ENCODE assay signal across 8 mouse cellular contexts in genomic region chr6:97615901-97616461, GRCm38 (mm10). TPM values are rescaled to one million over a fixed set of nuclear protein-coding genes. Genes with fewer than 3 reads are reported as not detected.
A peak's percentile ranks its signal among the peaks of the same experiment; 100 is the strongest.
DNase-seq lines count a peak whose midpoint lies in the region; ATAC-seq and TF ChIP-seq lines count a peak whose summit lies in the region.

No protein-coding gene starts in this region.

- 5% methylated on average over 16 of the region's 16 CpGs for WGBS in kidney, adult 2 months
- WGBS in limb, embryonic 15.5 days = 3% methylated on average over 16 of the region's 16 CpGs
- 5% methylated on average over 16 of the region's 16 CpGs for WGBS in olfactory bulb, adult 2 months

- H3K4me2 ChIP-seq in limb, embryonic 15.5 days = peak overlapping the region; percentile 98

- no peak for ATAC-seq in limb, embryonic 15.5 days (ENCODE audit: insufficient number of reproducible peaks, low FRiP score, low TSS enrichment, low read depth)

- no peaks in the 10 kb centered on the region for H3K9me3 ChIP-seq in limb, embryonic 15.5 days

- H3K9ac ChIP-seq in limb, embryonic 15.5 days = no peak overlapping the region

- no peaks in the 10 kb centered on the region for H3K36me3 ChIP-seq in kidney, adult 2 months (ENCODE audit: control insufficient read depth, insufficient read depth, low read length)
- H3K36me3 ChIP-seq in limb, embryonic 15.5 days = no peaks in the 10 kb centered on the region

- no peak for TF ChIP-seq POLR2A in kidney, adult 2 months (IDR thresholded peaks at IDR 0.05; ENCODE audit: low read depth, low read length)
- no peak for TF ChIP-seq POLR2A in embryonic fibroblast, embryonic 13.5 days (IDR thresholded peaks at IDR 0.05; ENCODE audit: low read depth, low read length)
- TF ChIP-seq POLR2A in olfactory bulb, adult 2 months (IDR thresholded peaks at IDR 0.05; ENCODE audit: insufficient read depth, low read depth, low read length) = no peak

- peak overlapping the region; percentile 66 for H3K4me3 ChIP-seq in kidney, adult 2 months (ENCODE audit: insufficient read depth, low read depth, low read length)
- H3K4me3 ChIP-seq in embryonic fibroblast, embryonic 13.5 days (ENCODE audit: insufficient read depth, low read length) = peak overlapping the region; percentile 66
- H3K4me3 ChIP-seq in limb, embryonic 15.5 days = peak overlapping the region; percentile 65
- H3K4me3 ChIP-seq in olfactory bulb, adult 2 months (ENCODE audit: insufficient read depth, low read depth, low read length) = peak overlapping the region; percentile 89

- no peak overlapping the region for H3K27ac ChIP-seq in kidney, adult 2 months (ENCODE audit: insufficient read depth, low read depth, low read length)
- no peak overlapping the region for H3K27ac ChIP-seq in embryonic fibroblast, embryonic 13.5 days (ENCODE audit: insufficient read depth, low read length)
- H3K27ac ChIP-seq in limb, embryonic 15.5 days = peak overlapping the region; percentile 73; the same call in 1 of the 2 replicates
- no peak overlapping the region for H3K27ac ChIP-seq in olfactory bulb, adult 2 months (ENCODE audit: insufficient read depth, low read depth, low read length)

- TF ChIP-seq CTCF in kidney, adult 2 months (conservative IDR thresholded peaks at IDR 0.05; ENCODE audit: insufficient read depth, insufficient read length, low read depth, low read length) = no peak
- TF ChIP-seq CTCF in embryonic fibroblast, embryonic 13.5 days (IDR thresholded peaks at IDR 0.05; ENCODE audit: borderline replicate concordance, insufficient read depth, low read length) = no peak
- TF ChIP-seq CTCF in olfactory bulb, adult 2 months (IDR thresholded peaks at IDR 0.05; ENCODE audit: insufficient read depth, low read depth, low read length) = no peak

- DNase-seq in kidney, adult 2 months = peak; percentile 28
- DNase-seq in kidney, postnatal 10 days = no peak
- peak; percentile 6 for DNase-seq in heart, postnatal 4 days
- DNase-seq in ovary, postnatal 36 days (ENCODE audit: low spot score) = no peak
- no peak for DNase-seq in spleen, adult 12 weeks (ENCODE audit: low spot score)

- 0 out of 2 replicates have a peak, but pooled peaks cover 1% of the 10 kb centered on the region for H3K27me3 ChIP-seq in kidney, adult 2 months (replicated peaks; ENCODE audit: control insufficient read depth, insufficient read depth, low read length)
- peaks cover 37% of the 10 kb centered on the region for H3K27me3 ChIP-seq in limb, embryonic 15.5 days

- peaks cover 4% of the 10 kb centered on the region; the same call in 1 of the 2 replicates for H3K4me1 ChIP-seq in kidney, adult 2 months (ENCODE audit: control insufficient read depth, insufficient read depth, low read length)
- H3K4me1 ChIP-seq in embryonic fibroblast, embryonic 13.5 days (ENCODE audit: control insufficient read depth, insufficient read depth, low read length) = peaks cover 3% of the 10 kb centered on the region; the same call in 1 of the 2 replicates
- peaks cover 22% of the 10 kb centered on the region for H3K4me1 ChIP-seq in limb, embryonic 15.5 days
- H3K4me1 ChIP-seq in olfactory bulb, adult 2 months (ENCODE audit: control insufficient read depth, insufficient read depth, low read length) = peaks cover 8% of the 10 kb centered on the region; the same call in 1 of the 2 replicates

RNA-seq across cellular contexts. Expression of gene Frmd4b, which starts 1.4 kb away (rescaled TPM):
- 17.5 and 18.2 TPM in 2 replicates for polyA plus RNA-seq in kidney, adult 2 months (2012; rRNA removed)
- 0.28 and 0.88 TPM in 2 replicates for polyA plus RNA-seq in embryonic fibroblast, embryonic 13.5 days (2011; ENCODE audit: insufficient read length, low read depth, missing spikeins)
- 10 to 100 TPM; 21.7 to 23.5 TPM for total RNA-seq in heart, postnatal 4 days (2021)
- 13.9 and 14.1 TPM in 2 replicates for polyA plus RNA-seq in limb, embryonic 15.5 days (2015; fragmentation: Nextera tagmentation; extraction: Ambion mirVana)
- not detected in 2 replicates for polyA plus RNA-seq in olfactory bulb, adult 2 months (2012; ENCODE audit: insufficient read depth, insufficient read length, low replicate concordance, missing spikeins)

Comparison
In these comparisons a context has a peak if more than half of its experiments do, and no peak if none do; other contexts are left out.
1. DNase-seq: peak in kidney, adult 2 months (single experiment) and heart, postnatal 4 days (single experiment); none in kidney, postnatal 10 days (single experiment), ovary, postnatal 36 days (single experiment) and spleen, adult 12 weeks (single experiment).
2. Peak in every context shown above with its lines, with median percentiles within 50 percentile points of each other: H3K4me3 ChIP-seq.